Mouse (Mus musculus) megakaryocyte-erythroid progenitor cell, adult 5-6 weeks (primary cell): ENCODE measurements around the gene Nsmce4a. TPM values are rescaled to one million over a fixed set of nuclear protein-coding genes. Genes with fewer than 3 reads are reported as not detected.
"Not testable (repeated sequence)": the region's sequence is repeated elsewhere in the genome, so short reads cannot be mapped to it uniquely, and the experiment has no call there.

Experiments used
- ATAC-seq: replicated peaks from 2 replicates; pipeline ENCODE4 v1.8.0; 2016; ENCODE audit warnings: mild to moderate bottlenecking, inconsistent platforms; ENCODE audit not compliant: severe bottlenecking, poor library complexity, low FRiP score, low TSS enrichment
- total RNA-seq, 2 experiments: library from RNA; stranded (forward) in 1 of 2; stranded (reverse) in 1 of 2; fragments of 200-1000, 215-1000 nt in 1 of 2; fragments of >200 nt in 1 of 2; fragmentation: Nextera tagmentation in 1 of 2; gene quantifications; 2 replicates each; pipeline ENCODE4 v1.2.3; 2014 to 2017

The Nsmce4a gene
- total RNA-seq (2014; fragmentation: Nextera tagmentation) (180 and 183 TPM in 2 replicates), total RNA-seq (2017) (203 and 229 TPM in 2 replicates)

DNA sequence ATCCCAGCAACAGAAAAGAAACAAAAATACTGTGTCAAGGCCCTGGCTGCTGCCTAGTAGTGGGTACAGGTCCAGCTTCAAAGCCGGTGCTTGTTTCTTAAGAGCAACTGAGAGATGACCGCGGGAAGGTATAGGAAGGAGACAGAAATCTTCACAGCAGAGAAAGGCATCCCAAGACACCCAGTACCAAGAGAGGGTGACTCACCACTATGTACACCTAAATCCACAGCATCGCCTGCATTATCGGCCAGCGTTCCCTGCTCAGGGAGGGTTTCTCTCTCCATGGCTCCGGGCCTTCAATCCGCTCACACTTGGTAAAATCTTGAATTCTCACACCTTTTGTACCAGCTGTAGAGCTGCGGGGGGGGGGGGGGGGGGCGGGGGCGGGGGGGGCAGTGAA is at the start of gene Nsmce4a:
Gene Nsmce4a, minus strand, starts transcription at position 298 of the 400 bp plus-strand sequence.
- ATAC-seq = no peak

GRCm38 (mm10) chr7:130622359-130622758 is 49.4 kb upstream of the Nsmce4a start:
- no peak for ATAC-seq

GRCm38 (mm10) chr7:130621953-130622352 is 49.0 kb upstream of the Nsmce4a start:
- ATAC-seq = no peak

DNA sequence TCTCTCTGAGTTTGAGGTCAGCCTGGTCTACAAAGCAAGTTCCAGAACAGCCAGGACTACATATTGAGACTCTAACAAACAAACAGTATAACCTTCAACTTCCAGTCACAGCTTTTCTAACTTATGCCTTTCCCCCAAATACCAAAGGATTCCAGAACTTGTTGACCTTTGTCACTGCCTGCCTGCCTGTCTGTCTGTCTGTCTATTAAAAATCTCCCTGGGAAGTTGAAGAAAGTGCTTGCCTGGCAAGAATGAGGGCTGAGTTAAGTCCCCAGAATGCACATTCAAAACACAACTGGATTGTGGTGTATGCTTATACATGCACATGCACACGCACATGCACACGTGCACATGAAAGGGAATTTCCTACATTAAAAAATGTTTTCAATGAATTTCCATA is 48.1 kb upstream of the Nsmce4a start:
- no peak for ATAC-seq

- ATAC-seq = no peak
Observed at GRCm38 (mm10) chr7:130617591-130617990, 44.7 kb upstream of the Nsmce4a start.

DNA sequence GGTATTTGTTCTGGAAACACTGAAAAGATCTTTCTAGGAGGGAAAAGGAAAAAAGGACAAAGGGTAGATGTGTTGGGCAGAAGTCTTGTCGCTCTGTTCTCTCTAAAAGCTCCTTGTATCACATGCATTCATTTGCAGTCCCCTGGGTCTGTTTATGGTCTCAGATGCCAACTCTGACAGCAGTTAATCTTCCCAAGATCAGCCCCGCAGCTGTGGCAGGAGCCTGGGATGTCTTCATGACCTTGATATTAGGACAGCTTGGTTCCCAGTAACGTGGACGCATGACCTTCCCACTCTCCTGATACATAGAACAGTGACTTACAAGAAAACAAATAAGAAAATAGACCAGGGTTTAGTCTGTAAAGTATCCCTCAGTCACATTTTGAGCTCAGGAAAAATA is 41.1 kb upstream of the Nsmce4a start:
- no peak for ATAC-seq

GRCm38 (mm10) chr7:130606958-130607357 is 34.0 kb upstream of the Nsmce4a start:
- no peak for ATAC-seq

DNA sequence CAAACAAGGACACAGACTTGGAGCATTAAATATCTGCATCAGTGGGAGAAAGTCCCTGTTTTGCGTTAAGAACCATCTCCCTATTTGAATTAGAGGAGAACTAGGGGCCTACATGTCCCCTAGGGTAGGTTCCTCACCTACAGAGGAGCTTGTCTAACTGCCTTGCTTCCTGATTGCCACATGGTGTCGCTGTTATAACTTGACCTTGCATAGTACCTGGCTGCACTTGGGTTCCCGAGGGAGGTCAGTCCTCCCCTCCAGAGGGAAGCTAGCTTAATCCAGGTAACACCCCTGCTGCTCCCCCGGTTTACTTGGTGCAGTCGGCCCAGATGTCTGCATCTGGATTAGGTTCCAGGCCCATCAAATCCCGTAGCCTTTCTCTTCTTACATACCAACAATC is 32.2 kb upstream of the Nsmce4a start:
- ATAC-seq = peak; percentile 85

DNA sequence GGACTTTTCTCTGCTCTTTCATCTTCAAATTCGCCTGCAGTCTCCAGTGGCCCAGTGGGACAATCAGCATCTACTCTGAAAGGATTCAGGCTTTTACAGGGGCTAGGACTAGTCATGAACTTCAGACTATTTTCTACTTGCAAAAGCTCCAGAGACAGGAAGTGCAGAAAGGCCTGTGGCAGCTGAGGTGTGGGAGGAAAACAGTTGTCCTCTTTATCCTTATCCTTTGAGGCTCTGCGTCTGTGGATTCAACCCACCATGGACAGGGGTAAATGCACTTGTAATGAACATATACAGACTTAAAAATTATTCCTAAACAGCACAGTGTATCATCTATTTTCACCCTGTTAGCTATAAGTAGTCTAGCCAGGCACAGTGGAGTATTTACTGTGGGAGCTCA is 31.5 kb upstream of the Nsmce4a start:
- no peak for ATAC-seq

GRCm38 (mm10) chr7:130603556-130603955 is 30.6 kb upstream of the Nsmce4a start:
- ATAC-seq = no peak

DNA sequence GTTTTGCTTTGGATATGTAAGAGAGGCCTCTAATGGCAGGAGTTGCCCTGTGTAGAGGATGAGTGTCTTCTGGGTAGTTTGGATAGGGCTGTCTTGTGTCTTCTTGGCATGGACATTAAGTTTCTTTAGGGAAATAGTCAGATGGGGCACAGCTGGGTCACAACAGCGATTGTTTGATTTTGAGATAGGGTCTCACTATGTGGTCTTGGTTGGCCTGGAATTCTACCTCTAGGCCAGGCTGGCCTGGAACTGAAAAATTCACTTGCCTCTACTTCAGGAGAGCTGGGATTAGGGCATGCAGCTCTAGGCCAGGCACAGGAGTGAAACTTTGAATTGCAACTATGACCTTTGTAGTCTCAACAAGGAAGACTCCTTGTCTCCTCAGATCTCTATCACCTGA is 29.9 kb upstream of the Nsmce4a start:
- no peak for ATAC-seq

GRCm38 (mm10) chr7:130600546-130600945 is 27.6 kb upstream of the Nsmce4a start:
- ATAC-seq = no peak

- ATAC-seq = no peak
Observed at GRCm38 (mm10) chr7:130600074-130600473, 27.2 kb upstream of the Nsmce4a start.

- ATAC-seq = no peak
Observed at GRCm38 (mm10) chr7:130597546-130597945, 24.6 kb upstream of the Nsmce4a start.

GRCm38 (mm10) chr7:130596079-130596855 is 23.3 kb upstream of the Nsmce4a start:
- ATAC-seq = not testable (repeated sequence)

- ATAC-seq = peak; percentile 74
Observed at GRCm38 (mm10) chr7:130593375-130594239, 20.7 kb upstream of the Nsmce4a start.

GRCm38 (mm10) chr7:130592975-130593374 is 20.1 kb upstream of the Nsmce4a start:
- not testable (repeated sequence) for ATAC-seq

GRCm38 (mm10) chr7:130590845-130591437 is 18.0 kb upstream of the Nsmce4a start:
- ATAC-seq = no peak

DNA sequence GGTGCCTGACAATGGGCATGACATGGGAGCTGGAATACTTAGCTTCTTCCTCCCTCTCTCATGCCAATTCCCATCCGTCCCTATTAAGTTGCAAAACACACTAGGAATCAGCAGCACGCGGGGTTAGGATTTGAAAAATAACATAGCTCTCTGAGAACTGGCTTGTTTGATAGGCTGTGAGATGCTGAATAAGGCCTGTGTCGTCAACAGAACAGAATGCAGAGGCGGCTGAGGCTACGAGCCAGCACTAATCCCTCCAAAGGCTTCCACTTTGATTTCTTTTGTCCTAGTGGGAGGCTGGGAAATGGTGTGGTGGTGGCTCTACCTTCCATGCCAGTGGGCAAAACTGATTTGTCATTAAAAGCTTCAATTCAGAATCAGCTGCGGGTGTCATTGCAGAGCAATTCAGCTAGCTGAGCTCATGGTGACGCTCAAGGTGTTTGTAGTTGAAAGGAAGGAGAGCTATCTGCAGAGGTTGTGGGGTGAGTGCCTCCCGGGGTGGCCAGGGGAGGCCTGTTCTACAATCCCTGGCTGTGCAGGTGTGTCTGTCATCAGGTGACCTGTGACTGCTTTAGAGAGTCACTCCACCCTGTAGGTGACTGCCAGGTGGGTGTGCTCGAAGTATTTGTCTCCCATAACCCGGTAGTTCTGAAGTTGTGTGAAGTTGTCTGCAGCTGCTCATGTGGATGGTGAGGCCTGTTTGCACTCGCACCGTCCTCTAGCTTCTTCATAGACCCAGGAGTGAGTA is 17.3 kb upstream of the Nsmce4a start:
- no peak for ATAC-seq
